Mouse (Mus musculus): ENCODE measurements around the gene Gm20388. TPM values are rescaled to one million over a fixed set of nuclear protein-coding genes. Genes with fewer than 3 reads are reported as not detected.

Gene Gm20388
- total RNA-seq, 2 experiments from 2014 or later: 2.2 to 7.6 TPM

DNA sequence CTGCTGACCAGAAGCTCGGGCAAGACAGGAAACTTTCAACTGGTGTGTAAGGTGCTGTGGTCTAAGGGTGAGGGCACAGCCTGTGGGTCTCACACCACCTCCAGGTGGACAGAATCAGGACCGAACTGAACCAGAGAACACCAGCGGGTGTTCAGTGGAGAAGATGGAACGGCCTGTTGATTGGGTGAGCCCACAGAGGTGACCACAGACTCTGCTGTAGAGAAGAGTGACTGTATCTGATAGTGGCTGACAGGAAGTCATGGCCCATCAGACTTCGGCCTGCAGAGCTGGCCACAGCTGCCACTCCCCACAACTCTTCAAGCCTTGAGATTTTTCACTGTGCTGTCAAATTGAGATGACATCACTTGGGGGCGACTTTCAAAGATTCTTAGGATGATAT, 3808.6 kb downstream of the Gm20388 start:
- H3K4me3 ChIP-seq: no peak overlapping the region
- H3K27ac ChIP-seq: no peak overlapping the region
- TF ChIP-seq CTCF (conservative IDR thresholded peaks at IDR 0.05): no peak
- DNase-seq (ENCODE audit: low spot score in 2 of 2): no peak

DNA sequence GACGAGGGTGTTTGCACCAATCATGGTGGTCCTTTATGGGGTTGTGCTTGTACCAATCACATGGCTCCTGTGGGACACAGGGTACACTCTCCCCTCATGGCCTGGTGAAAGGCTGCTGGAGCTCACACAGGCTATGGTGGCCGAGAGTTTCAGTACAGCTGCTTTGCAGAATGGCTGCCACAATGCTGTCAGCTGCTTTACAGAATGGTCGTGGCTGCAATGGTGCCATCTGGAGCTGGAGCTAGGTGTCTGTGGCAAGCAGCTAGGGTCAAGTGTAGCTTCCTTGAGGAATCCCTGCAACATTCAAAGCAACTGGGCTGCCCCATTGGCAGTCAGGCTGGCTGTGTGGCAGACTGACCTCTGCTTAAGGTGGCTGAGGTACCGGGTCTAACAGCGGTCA, 3809.2 kb downstream of the Gm20388 start:
- no peak for DNase-seq (ENCODE audit: low spot score in 2 of 2)
- Histone ChIP-seq H3K27ac (peak overlapping the region; percentile 16; the same call in 1 of the 2 replicates), H3K4me3 (no peak overlapping the region)
- no peak for TF ChIP-seq CTCF (conservative IDR thresholded peaks at IDR 0.05)

DNA sequence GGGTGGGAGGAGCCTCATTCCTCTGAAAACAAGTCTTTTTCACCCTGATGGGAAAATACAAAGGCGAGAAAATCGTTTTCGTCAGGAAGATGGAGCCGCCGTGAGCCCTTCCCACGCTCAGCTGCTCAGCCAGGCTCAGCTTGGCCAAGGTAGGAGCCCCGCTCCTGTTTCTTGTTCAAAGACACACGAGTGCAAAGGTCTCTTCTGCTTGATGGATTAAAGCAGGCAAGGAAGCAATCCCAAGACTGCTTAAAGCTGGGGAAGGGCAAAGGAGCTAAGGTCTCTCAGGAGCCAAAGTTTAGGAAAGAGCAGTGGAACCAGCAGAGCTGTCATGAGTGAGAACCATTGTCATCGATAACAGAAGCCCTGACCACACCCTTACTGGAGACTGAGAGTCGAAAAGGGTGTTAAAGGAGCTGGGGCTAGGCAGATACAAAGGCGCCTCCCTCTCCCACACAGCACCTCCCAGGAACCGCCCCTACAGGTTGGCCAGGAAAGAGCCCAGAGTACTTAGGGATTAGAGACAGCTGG, 3809.9 kb downstream of the Gm20388 start:
- DNase-seq (ENCODE audit: low spot score in 2 of 2): no peak

DNA sequence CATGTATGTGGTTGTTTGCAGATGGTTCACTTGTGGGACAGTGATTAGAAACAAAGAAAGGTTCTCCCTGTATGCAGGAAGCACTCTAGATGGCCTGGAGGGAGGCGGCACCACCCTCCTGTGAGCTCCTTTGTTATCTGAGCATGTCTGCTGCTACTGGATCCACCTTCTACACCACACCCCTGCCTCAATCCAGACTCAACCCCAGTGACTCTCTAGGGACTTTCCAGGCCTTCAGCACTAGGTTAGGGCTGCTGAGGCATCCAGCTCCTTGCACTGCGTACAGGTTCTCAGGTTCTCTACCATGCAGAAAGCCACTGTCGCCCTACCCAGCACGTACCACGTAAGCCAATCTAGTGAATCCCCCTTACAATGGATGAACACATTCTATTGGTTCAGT, 3811.6 kb downstream of the Gm20388 start:
- Histone ChIP-seq H3K4me3 (no peak overlapping the region), H3K27ac (no peak overlapping the region)
- DNase-seq (ENCODE audit: low spot score in 2 of 2): no peak
- TF ChIP-seq CTCF (conservative IDR thresholded peaks at IDR 0.05): no peak

More for the DNA sequence above, 3809.9 kb downstream of the Gm20388 start:
- TF ChIP-seq CTCF (conservative IDR thresholded peaks at IDR 0.05): no peak
- Histone ChIP-seq H3K4me3 (no peak overlapping the region), H3K27ac (peak overlapping the region; percentile 16; the same call in 1 of the 2 replicates)

DNA sequence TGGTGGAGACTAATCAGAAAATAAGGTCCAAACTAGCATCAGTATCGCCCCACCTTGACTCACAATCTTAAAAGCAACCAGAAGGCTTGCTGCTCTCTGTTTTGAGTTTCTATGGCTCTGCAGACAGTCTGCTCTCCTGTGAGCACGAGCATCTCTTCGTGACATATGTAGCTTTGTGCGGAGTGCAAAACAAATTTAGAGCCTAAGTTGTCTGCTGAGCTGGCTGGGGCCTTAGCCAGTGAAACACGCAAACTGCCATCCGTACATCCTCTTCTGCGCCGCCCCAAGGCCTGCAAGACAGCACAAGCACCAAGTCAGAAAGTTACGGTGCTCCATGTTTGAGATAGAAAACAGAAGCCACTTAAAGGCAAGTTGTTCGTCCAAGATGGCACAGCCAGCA, 3814.1 kb downstream of the Gm20388 start:
- DNase-seq (ENCODE audit: low spot score in 2 of 2): peak; percentile 26 to 66
- no peak for TF ChIP-seq CTCF (conservative IDR thresholded peaks at IDR 0.05)
- Histone ChIP-seq H3K4me3 (no peak overlapping the region), H3K27ac (peak overlapping the region; percentile 80)

DNA sequence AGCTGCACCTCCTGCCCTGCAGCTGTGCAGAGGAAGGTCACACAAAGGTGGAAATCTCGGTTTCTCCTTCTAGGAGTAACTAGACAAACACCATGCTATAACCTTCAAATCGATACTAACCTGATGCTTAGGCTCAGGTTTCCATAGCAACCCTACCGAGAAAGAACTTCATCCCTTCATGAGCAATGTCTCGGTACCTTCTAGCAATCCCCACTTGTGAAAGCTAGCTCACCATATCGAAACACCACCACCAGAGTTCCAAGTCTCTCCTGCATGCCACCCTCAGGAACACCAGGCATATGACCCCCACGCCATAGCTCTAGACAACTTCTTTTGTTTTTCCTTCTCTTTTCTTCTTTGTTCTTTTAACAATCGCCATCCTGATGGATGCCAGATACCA, 3814.6 kb downstream of the Gm20388 start:
- Histone ChIP-seq H3K4me3 (no peak overlapping the region), H3K27ac (peak overlapping the region; percentile 80)
- DNase-seq (ENCODE audit: low spot score in 2 of 2): no peak
- TF ChIP-seq CTCF (conservative IDR thresholded peaks at IDR 0.05): no peak

DNA sequence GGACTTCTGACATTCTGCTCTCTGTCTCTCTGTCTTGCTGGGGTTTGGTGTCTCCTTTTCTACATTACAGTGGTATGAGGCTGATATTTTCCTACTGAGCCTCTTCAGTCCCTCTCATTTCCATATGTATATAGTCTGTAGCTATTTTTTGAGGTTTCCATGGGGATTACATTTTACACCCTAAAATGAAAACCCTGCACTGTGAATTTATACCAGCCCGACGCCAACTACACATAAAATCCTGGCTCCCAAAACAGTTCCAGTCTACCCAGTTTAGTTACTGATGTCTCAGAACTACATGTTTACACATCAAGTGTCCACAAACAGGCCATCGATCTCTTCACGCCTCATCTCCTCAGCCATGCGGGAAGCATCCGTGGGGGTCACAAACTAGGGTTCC, 3816.1 kb downstream of the Gm20388 start:
- TF ChIP-seq CTCF (conservative IDR thresholded peaks at IDR 0.05): no peak
- no peak for DNase-seq (ENCODE audit: low spot score in 2 of 2)
- peak overlapping the region; percentile 36; the same call in 1 of the 2 replicates for H3K27ac ChIP-seq

DNA sequence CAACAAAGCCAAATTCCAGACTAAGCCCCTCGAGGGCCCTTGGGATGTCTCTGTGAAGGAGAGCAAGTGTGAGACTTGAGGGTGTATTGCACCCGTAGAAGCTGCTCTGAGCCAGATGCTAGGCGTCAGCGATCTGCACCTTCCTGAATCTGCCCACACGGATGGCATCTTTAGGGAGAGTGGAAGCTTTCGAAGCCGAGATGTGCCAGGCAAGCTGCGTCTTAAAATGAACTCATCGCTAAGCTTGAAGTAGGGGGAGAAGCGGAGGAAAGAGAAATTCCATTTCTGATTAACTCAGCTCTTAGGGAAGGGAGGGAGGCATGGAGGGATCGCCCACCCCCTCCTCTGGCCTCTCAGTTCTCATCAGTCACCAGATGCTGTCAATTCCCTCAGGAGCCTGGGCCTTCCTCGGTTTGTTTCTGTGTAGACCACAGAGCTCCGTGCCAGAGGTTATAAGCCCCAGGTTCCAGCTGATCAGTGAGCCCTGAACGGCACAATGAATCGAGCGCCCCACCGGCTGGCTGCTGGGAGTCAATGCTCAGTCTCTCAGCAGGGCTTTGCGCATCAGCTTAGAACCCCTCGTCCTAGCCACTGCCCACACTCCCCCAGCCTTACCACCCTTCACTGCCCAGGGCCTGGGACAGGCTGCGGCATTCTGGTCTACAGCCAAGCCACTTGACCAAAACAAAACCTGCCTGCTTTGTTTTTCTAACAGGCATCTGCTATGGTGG, 3818.6 kb downstream of the Gm20388 start:
- H3K4me3 ChIP-seq: peak overlapping the region; percentile 45
- peak; percentile 30; the same call in 1 of the 2 replicates for TF ChIP-seq CTCF (conservative IDR thresholded peaks at IDR 0.05)
- peak; percentile 51 to 66 for DNase-seq (ENCODE audit: low spot score in 2 of 2)
- peak overlapping the region; percentile 89 for H3K27ac ChIP-seq

More for the DNA sequence above, 3816.1 kb downstream of the Gm20388 start:
- no peak overlapping the region for H3K4me3 ChIP-seq

DNA sequence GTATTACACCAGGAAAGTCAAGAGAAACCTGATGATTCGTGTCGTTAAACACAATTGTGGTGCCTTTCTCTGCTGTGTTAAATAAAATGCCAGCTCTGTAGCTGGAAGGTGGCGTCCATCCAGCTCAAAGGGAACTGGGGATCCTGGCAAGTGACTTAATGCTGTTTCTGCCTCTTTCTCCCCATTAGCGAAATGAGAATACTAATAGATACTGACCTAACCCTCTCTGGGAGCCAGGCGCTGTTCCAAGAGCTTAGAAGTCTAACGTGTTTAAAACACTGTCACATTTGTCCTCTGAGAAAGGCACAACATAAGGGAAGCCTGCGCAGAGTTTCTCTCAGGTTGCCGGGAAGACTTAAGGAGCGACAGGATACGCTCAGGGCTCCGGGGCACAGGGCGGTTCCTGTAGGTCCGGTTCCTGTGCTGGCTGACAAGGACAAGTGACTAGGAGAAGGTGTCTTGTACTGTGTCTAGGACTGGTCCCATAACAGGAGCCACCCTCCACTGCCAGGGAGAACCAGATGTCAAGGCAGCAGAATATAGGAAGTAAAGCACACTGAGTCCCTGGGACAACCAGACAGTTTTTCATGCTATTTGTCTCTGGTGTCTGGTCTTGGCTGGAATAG, 3819.3 kb downstream of the Gm20388 start:
- TF ChIP-seq CTCF (conservative IDR thresholded peaks at IDR 0.05): no peak
- Histone ChIP-seq H3K27ac (peak overlapping the region; percentile 89), H3K4me3 (peak overlapping the region; percentile 45)
- peak in 1 of 2 experiments; percentile 16 for DNase-seq (ENCODE audit: low spot score in 2 of 2)

DNA sequence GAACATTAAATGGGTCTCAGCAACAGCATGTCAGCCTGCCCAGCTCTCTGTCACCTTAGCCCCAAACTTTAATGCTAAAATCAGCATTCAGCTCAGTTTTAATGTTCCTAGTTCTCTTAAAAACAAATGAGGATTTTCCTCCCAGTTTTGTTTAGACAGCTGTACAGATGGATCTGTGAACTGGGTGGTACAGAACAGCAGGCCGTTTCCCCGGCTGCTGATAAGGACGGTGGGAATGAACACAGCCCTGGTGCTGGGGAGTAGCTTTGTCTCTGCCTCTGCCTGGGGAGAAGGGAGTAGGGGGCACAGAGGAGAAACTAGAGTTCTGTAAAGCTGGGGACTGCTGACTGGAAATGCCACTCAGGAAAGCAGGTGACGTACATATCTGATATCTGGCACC, 3821.7 kb downstream of the Gm20388 start:
- TF ChIP-seq CTCF (conservative IDR thresholded peaks at IDR 0.05): no peak
- DNase-seq (ENCODE audit: low spot score in 2 of 2): no peak
- no peak overlapping the region for H3K4me3 ChIP-seq
- no peak overlapping the region for H3K27ac ChIP-seq

DNA sequence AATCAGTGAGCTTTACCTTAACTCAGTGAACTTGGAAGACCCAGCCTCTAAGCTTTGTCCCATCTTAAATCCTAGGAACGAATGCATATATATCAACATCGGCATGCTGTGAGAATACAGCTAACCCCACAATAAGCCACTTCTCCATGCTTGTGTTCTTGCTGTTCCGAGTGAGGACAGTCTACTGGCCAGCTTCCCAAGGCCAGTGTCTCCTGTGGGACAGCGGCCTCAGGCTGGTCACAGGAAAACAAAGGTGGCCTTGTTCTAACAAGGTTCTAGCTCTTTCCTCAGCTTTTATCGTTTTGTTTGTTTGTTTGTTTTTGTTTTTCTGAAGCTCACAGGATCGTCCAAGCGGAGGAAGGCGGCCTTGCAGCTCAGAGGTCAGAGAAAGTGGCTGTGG, 3823.8 kb downstream of the Gm20388 start:
- no peak for TF ChIP-seq CTCF (conservative IDR thresholded peaks at IDR 0.05)
- DNase-seq (ENCODE audit: low spot score in 2 of 2): no peak
- Histone ChIP-seq H3K4me3 (no peak overlapping the region), H3K27ac (no peak overlapping the region)

DNA sequence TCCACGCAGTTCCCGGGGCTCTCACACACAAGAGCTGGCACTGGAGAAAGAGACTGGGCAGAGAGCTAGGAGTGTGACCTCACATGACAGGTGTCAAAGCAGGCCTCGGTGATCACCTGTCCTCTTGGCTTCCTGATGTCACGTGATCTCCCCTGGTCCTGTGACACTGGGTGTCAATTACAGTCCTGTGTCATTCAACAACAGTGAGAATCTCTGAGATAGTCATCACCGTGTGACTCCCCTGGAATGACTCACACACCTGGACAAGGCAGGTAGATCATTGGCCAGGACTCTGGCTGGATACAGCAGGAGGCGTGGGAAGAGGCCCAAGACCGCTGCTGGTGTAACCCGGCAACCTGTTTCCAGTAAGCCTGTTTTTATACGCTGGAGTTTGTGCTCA, 3826.3 kb downstream of the Gm20388 start:
- Histone ChIP-seq H3K4me3 (no peak overlapping the region), H3K27ac (no peak overlapping the region)
- DNase-seq (ENCODE audit: low spot score in 2 of 2): no peak
- no peak for TF ChIP-seq CTCF (conservative IDR thresholded peaks at IDR 0.05)

DNA sequence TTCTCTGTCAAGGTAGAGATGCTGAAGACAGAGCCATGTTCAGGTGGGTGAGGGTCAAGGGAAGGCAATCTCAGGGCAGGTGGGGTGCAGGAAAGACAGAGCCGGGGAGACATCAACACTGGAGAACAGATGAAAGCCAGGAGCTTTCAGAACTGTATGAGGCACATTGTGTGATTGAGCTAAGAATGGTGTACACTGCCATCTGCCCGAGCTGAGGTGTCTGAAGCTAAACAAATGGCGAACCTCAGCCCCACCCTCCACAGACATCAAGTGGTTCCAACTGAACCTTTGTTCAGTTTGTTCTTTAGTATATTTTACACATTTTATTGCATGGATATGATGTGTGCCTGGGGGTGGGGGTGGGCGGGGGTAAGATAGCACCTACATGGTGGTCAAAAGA, 3829.6 kb downstream of the Gm20388 start:
- TF ChIP-seq CTCF (conservative IDR thresholded peaks at IDR 0.05): no peak
- Histone ChIP-seq H3K4me3 (no peak overlapping the region), H3K27ac (peak overlapping the region; percentile 68)
- DNase-seq (ENCODE audit: low spot score in 2 of 2): no peak
